Mouse (Mus musculus) limb, embryonic 14.5 days (tissue): ENCODE results near the gene 3110082I17Rik. TPM values are rescaled to one million over a fixed set of nuclear protein-coding genes. Genes with fewer than 3 reads are reported as not detected.

ENCODE experiments used
- ATAC-seq: fragments of 200-750 bp; cut with Nextera tagmentation; 2 replicates; pipeline ENCODE4 v1.8.0; 2017; ENCODE audit warnings: low read depth, moderate number of reproducible peaks, moderate TSS enrichment; ENCODE audit not compliant: low FRiP score
- DNase-seq: peaks from one replicate; pipeline ENCODE4 v3.0.0-alpha.2; 2015; ENCODE audit warnings: low spot score
- H3K27ac ChIP-seq: fragments of 300-500 bp; sonication (generic); replicated peaks from 2 replicates; pipeline ENCODE4 v1.5.1; 2014; ENCODE audit warnings: low read depth, mild to moderate bottlenecking, low read length, moderate library complexity, mixed read lengths
- H3K27me3 ChIP-seq: fragments of 300-500 bp; sonication (generic); 2 replicates; pipeline ENCODE4 v1.6.1; 2014; ENCODE audit warnings: low read length, mixed read lengths; ENCODE audit not compliant: control insufficient read depth, insufficient read depth
- H3K36me3 ChIP-seq: fragments of 300-500 bp; sonication (generic); 2 replicates; pipeline ENCODE4 v1.6.1; 2014; ENCODE audit warnings: mild to moderate bottlenecking, low read length, moderate library complexity, mixed read lengths; ENCODE audit not compliant: control insufficient read depth, insufficient read depth
- H3K4me1 ChIP-seq: fragments of 300-500 bp; sonication (generic); 2 replicates; pipeline ENCODE4 v1.6.1; 2014; ENCODE audit warnings: antibody characterized with exemption, low read length, mixed read lengths; ENCODE audit not compliant: control insufficient read depth, insufficient read depth
- H3K4me2 ChIP-seq: fragments of 300-500 bp; sonication (generic); replicated peaks from 2 replicates; pipeline ENCODE4 v1.6.1; 2014; ENCODE audit warnings: low read depth, mild to moderate bottlenecking, low read length, moderate library complexity; ENCODE audit not compliant: severe bottlenecking
- H3K4me3 ChIP-seq: fragments of 300-500 bp; sonication (generic); replicated peaks from 2 replicates; pipeline ENCODE4 v1.5.1; 2014; ENCODE audit warnings: low read length
- H3K9ac ChIP-seq: fragments of 300-500 bp; sonication (generic); 2 replicates; pipeline ENCODE4 v1.6.1; 2014; ENCODE audit warnings: mild to moderate bottlenecking, low read depth, low read length, moderate library complexity; ENCODE audit not compliant: severe bottlenecking
- H3K9me3 ChIP-seq: fragments of 300-500 bp; sonication (generic); 2 replicates; pipeline ENCODE4 v1.6.1; 2016; ENCODE audit warnings: low read length; ENCODE audit not compliant: control insufficient read depth
- POLR2A ChIP-seq: fragments of 200-500 bp; IDR thresholded peaks from 2 replicates; pipeline ENCODE4 v1.8.0; 2012; ENCODE audit warnings: inconsistent platforms, mild to moderate bottlenecking, moderate library complexity, borderline replicate concordance; ENCODE audit not compliant: insufficient read depth, insufficient read length; ENCODE audit errors: extremely low read depth
- WGBS: fragments of 180-500 bp; shearing (Covaris S2); extraction: QIAGEN DNeasy Blood & Tissue Kit; methylation state at CpG from one replicate; pipeline ENCODE4 v1.1.7; 2014; 5-methylcytosine and 5-hydroxymethylcytosine counted together
- polyA plus RNA-seq, 2 experiments: library from polyadenylated mRNA; depleted of rRNA in 1 of 2; stranded (reverse) in 1 of 2; unstranded in 1 of 2; fragments of >200 nt; fragmentation: Nextera tagmentation in 1 of 2; extraction: Ambion mirVana in 1 of 2; gene quantifications; 2 replicates each; pipeline versions ENCODE4 v1.2.1 to v1.2.3; 2012 to 2014

The 3110082I17Rik gene
- polyA plus RNA-seq, 2 experiments = 23.2 to 27.9 TPM

DNA sequence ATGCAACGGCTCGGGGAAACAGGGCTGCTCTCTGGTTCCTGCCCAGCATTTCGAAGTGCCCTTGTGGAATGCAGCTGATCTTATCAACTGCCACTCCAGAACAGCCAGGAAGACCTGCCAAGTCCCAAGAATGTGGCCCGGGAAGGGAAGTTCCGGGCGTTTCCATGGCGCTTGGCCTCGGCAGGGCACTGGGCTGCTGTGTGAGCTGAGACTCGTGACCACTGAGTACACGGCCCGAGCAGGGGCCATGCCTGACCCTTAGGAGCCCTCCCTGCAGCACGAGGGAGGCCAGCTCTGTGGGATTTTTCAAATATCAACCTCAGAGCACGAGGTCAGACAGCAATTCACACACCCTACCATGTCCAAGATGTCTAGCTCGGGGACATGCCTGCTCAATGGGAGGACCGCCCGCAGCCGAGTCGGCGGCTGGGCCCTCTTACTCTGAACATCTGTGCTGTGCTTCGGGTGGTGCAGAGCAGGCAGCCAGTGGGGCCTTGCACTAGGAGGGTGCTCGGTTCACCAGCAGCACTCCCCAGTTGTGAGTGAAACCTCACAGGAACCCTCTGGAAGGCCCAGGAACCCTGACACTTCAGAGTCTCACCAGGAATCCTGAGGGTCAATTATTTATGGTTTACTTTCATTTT is 81.2 kb downstream of the 3110082I17Rik start:
- DNase-seq (no peak), ATAC-seq (no peak)
- Histone ChIP-seq H3K9me3 (no peaks in the 10 kb centered on the region), H3K9ac (no peak overlapping the region), H3K27ac (0 out of 2 replicates have a peak overlapping the region, but pooled peaks have one; percentile 26), H3K36me3 (no peaks in the 10 kb centered on the region), H3K4me3 (no peak overlapping the region), H3K4me1 (peaks cover 33% of the 10 kb centered on the region), H3K4me2 (0 out of 2 replicates have a peak overlapping the region, but pooled peaks have one; percentile 10), H3K27me3 (no peaks in the 10 kb centered on the region)
- WGBS = 49% methylated on average over 20 of the region's 21 CpGs
- TF ChIP-seq POLR2A = no peak

DNA sequence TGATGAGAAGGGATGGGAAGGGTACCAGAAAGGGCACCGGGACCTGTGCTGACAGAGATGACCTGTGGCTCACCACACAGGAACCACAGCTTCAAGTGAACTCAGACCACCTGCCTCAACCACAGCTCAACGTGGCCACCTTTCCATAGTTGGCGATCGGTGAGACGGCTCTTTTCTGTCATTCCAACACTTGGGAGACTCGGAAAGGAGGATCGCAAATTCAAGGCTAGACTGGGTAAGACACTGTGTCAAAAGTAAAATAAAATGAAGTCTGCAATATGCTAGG is 82.1 kb downstream of the 3110082I17Rik start:
- no peak overlapping the region for H3K27ac ChIP-seq
- no peak overlapping the region for H3K4me2 ChIP-seq
- TF ChIP-seq POLR2A = no peak
- no peaks in the 10 kb centered on the region for H3K27me3 ChIP-seq
- no peaks in the 10 kb centered on the region for H3K36me3 ChIP-seq
- WGBS = 90% methylated on average over 7 of the region's 7 CpGs
- no peak overlapping the region for H3K9ac ChIP-seq
- H3K4me3 ChIP-seq = no peak overlapping the region
- no peak for ATAC-seq
- H3K4me1 ChIP-seq = peaks cover 33% of the 10 kb centered on the region
- H3K9me3 ChIP-seq = no peaks in the 10 kb centered on the region
- DNase-seq = no peak

DNA sequence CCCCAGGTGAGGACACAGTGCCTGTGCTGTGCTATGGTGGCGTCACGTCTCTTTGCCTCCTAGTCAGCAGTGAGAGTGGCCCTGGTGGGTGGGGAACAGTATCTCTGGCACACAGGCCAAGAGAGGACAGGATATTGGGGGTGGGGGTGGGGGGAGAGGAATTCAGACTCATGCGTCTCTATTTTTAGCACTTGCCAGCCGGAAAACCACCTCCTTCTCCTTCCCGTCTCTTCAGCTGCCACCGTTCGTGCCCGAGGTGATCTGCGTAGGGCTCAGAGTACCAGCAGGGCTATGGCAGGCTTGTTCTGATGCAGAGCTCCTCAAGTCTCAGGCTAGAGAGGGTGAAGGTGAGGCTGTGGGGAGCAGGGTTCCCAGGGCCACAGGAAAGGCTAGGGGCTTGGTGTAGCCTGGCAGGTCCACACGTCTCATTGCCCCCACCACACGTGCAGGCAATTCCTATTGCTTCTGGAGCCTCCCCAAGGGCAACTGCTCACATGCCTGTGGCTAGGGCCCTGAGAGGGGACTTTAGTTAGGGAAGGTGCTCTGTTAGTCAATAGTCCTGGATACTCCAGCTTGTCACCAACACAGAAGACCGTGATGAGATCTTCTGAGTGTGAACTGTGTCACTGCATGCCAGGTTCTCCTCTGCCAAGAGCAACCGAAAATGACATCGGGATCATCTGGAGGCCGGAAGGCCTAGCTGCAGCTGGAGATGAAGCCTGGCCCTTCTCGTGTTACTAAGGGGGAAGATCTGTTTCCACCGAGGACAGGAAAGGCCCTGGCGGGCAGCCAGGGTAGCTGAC is 82.7 kb downstream of the 3110082I17Rik start, which contains the start of gene Gpr146:
Gpr146 (plus strand) TSS at position 230 of the 803 bp plus-strand sequence.
- 55% methylated on average over 18 of the region's 18 CpGs for WGBS
- Histone ChIP-seq H3K4me2 (no peak within 1 kb of the TSS), H3K27ac (0 out of 2 replicates have a peak within 1 kb of the TSS, but pooled peaks have one; percentile 55), H3K9ac (no peak within 1 kb of the TSS), H3K9me3 (no peaks in the 10 kb centered on the region), H3K36me3 (no peaks in the 10 kb centered on the region), H3K4me1 (peaks cover 33% of the 10 kb centered on the region), H3K27me3 (no peaks in the 10 kb centered on the region), H3K4me3 (no peak within 1 kb of the TSS)
- ATAC-seq = no peak
- DNase-seq = peak; percentile 60
- TF ChIP-seq POLR2A = no peak

DNA sequence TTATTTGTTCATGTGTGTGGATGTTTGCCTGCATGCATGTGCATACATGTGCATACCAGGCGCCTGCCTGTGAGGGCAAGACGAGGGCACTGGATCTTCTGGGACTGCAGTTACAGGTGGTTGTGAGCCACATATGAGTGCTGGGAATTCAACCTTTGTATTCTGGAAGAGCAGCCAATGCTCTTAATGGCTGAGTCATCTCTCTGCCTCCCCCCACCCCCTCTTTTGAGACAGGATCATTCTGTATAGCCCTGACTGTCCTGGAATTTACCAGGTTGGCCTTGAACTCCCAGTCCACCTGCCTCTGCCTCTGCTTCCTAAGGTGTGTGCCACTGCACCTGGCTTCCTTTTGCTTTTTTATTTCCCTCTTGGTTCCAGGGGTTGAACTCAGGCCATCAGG is 85.5 kb downstream of the 3110082I17Rik start:
- DNase-seq (no peak), ATAC-seq (no peak)
- peaks cover 45% of the 10 kb centered on the region for H3K4me1 ChIP-seq
- no peak overlapping the region for H3K9ac ChIP-seq
- H3K4me2 ChIP-seq = no peak overlapping the region
- H3K9me3 ChIP-seq = no peaks in the 10 kb centered on the region
- H3K27ac ChIP-seq = no peak overlapping the region
- no peaks in the 10 kb centered on the region for H3K27me3 ChIP-seq
- H3K4me3 ChIP-seq = no peak overlapping the region
- WGBS = 86% methylated on average over 2 of the region's 2 CpGs
- H3K36me3 ChIP-seq = no peaks in the 10 kb centered on the region
- no peak for TF ChIP-seq POLR2A

DNA sequence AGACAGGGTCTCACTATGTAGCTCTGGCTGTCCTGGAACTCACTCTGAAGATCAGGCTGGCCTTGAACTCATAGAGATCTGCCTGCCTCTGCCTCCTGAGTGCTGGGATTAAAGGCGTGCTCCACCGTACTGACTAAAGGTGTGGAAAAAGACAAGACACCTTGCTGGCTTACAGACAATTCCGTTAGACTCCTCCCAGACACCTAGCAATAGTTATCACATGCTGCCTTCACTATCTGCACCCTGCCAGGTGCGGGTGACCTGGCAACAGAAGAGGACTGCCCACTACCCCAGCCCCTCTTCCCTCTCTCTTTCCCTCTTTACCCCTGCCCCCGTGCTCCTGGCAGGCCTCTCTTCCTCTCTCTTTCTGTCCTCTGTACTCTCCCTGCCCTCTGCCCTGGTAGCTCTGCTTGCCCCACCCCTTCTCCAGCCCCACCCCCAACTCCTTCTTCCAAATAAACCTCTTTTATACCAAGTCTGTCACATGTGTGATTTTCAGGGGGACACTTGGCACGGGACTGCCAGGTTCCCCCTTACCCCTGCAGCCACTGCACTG is 86.4 kb downstream of the 3110082I17Rik start:
- Histone ChIP-seq H3K4me2 (no peak overlapping the region), H3K9ac (no peak overlapping the region), H3K9me3 (no peaks in the 10 kb centered on the region), H3K36me3 (no peaks in the 10 kb centered on the region), H3K27ac (no peak overlapping the region), H3K4me1 (peaks cover 36% of the 10 kb centered on the region), H3K4me3 (no peak overlapping the region), H3K27me3 (no peaks in the 10 kb centered on the region)
- 75% methylated on average over 6 of the region's 6 CpGs for WGBS
- DNase-seq (no peak), ATAC-seq (no peak)
- TF ChIP-seq POLR2A = no peak
